Mouse (Mus musculus) forebrain, embryonic 11.5 days (tissue): ENCODE data around the gene 4930564D02Rik. TPM values are rescaled to one million over a fixed set of nuclear protein-coding genes. Genes with fewer than 3 reads are reported as not detected.

ENCODE experiments used
- ATAC-seq: fragments of 200-750 bp; cut with Nextera tagmentation; replicated peaks from 2 replicates; pipeline ENCODE4 v1.8.0; 2017; ENCODE audit warnings: moderate TSS enrichment; ENCODE audit not compliant: low FRiP score
- DNase-seq: peaks from one replicate; pipeline ENCODE4 v3.0.0-alpha.2; 2017; ENCODE audit warnings: low spot score
- H3K27ac ChIP-seq: fragments of 300-500 bp; sonication (generic); 2 replicates; pipeline ENCODE4 v1.5.1; 2014; ENCODE audit warnings: low read depth, low read length
- H3K27me3 ChIP-seq: fragments of 300-500 bp; sonication (generic); 2 replicates; pipeline ENCODE4 v1.6.1; 2014; ENCODE audit warnings: mild to moderate bottlenecking, low read length, mixed read lengths; ENCODE audit not compliant: control insufficient read depth, insufficient read depth
- H3K36me3 ChIP-seq: fragments of 300-500 bp; sonication (generic); 2 replicates; pipeline ENCODE4 v1.6.1; 2014; ENCODE audit warnings: mild to moderate bottlenecking, low read length, moderate library complexity, mixed read lengths; ENCODE audit not compliant: control insufficient read depth, insufficient read depth
- H3K4me1 ChIP-seq: fragments of 300-500 bp; sonication (generic); replicated peaks from 2 replicates; pipeline ENCODE4 v1.6.1; 2014; ENCODE audit warnings: low read length, mixed read lengths; ENCODE audit not compliant: control insufficient read depth, insufficient read depth
- H3K4me2 ChIP-seq: fragments of 300-500 bp; sonication (generic); 2 replicates; pipeline ENCODE4 v1.6.1; 2014; ENCODE audit warnings: low read depth, mild to moderate bottlenecking, low read length, moderate library complexity, mixed read lengths; ENCODE audit not compliant: severe bottlenecking
- H3K4me3 ChIP-seq: fragments of 300-500 bp; sonication (generic); 2 replicates; pipeline ENCODE4 v1.5.1; 2014; ENCODE audit warnings: low read depth, low read length
- H3K9ac ChIP-seq: fragments of 300-500 bp; sonication (generic); 2 replicates; pipeline ENCODE4 v1.6.1; 2014; ENCODE audit warnings: low read length
- H3K9me3 ChIP-seq: fragments of 300-500 bp; sonication (generic); 2 replicates; pipeline ENCODE4 v1.6.1; 2016; ENCODE audit warnings: low read length, mixed read lengths; ENCODE audit not compliant: control insufficient read depth
- WGBS: fragments of 180-500 bp; shearing (Covaris S2); extraction: QIAGEN DNeasy Blood & Tissue Kit; methylation state at CpG from one replicate; pipeline ENCODE4 v1.1.7; 2014; 5-methylcytosine and 5-hydroxymethylcytosine counted together
- polyA plus RNA-seq: library from polyadenylated mRNA; unstranded; fragments of >200 nt; fragmentation: Nextera tagmentation; extraction: Ambion mirVana; gene quantifications from 2 replicates; pipeline ENCODE4 v1.2.1, GENCODE M21; 2014

Gene 4930564D02Rik
- polyA plus RNA-seq: not detected in 2 replicates

DNA sequence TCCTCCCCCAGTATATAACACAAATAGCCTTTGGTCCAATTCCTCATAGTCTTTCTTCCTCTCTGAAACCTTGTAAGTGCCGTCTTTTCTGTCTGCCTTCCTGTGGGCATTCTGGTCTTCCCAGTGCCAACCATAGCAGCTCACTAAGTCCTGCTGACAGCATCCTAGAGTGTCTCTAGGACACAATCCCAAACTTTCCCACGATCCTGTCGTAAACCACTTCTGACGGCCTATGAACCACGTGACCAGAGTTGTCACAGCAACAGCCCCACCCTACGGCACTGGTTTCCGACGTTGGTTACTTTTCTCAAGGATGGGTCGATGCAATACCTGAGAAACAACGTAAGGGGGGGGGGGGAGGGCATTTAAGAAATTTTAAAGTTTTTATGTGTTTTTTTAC, at the start of gene 4930564D02Rik:
Gene 4930564D02Rik, plus strand, starts transcription at position 301 of the 400 bp plus-strand sequence.
- 88% methylated on average over 10 of the region's 10 CpGs for WGBS
- H3K9me3 ChIP-seq: no peaks in the 10 kb centered on the region

DNA sequence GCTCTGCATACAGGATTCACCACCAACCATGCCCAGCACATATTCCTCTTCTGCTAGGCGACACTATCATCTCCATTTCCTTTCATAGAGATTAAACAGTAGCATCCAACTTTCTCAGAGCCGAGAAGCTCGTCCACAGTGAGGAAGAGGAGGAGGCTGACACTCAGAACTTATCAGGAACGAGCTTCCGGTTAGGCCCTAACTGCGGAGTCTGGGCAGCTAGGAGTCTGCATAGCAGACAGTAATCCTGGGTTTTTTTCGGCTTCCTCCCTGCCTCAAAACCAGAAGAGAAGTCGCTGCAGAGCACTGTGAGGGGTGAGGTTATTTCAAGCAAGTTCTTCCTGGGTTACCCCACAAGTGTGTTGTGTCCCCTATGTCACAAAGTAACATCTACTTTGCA, 49.3 kb upstream of the 4930564D02Rik start:
- peaks cover 3% of the 10 kb centered on the region; the same call in 1 of the 2 replicates for H3K4me1 ChIP-seq
- no peaks in the 10 kb centered on the region for H3K9me3 ChIP-seq
- ATAC-seq (no peak), DNase-seq (no peak)
- WGBS: 90% methylated on average over 8 of the region's 8 CpGs
- H3K27me3 ChIP-seq: no peaks in the 10 kb centered on the region
- no peak overlapping the region for H3K9ac ChIP-seq
- no peak overlapping the region for H3K4me2 ChIP-seq
- H3K36me3 ChIP-seq: no peaks in the 10 kb centered on the region
- H3K4me3 ChIP-seq: no peak overlapping the region
- no peak overlapping the region for H3K27ac ChIP-seq

More for the DNA sequence above, at the start of gene 4930564D02Rik:
- DNase-seq (peak; percentile 27), ATAC-seq (no peak)
- no peaks in the 10 kb centered on the region for H3K27me3 ChIP-seq
- H3K27ac ChIP-seq: no peak within 1 kb of the TSS
- H3K4me1 ChIP-seq: no peaks in the 10 kb centered on the region
- H3K36me3 ChIP-seq: no peaks in the 10 kb centered on the region
- no peak within 1 kb of the TSS for H3K4me2 ChIP-seq
- H3K4me3 ChIP-seq: no peak within 1 kb of the TSS
- H3K9ac ChIP-seq: no peak within 1 kb of the TSS

DNA sequence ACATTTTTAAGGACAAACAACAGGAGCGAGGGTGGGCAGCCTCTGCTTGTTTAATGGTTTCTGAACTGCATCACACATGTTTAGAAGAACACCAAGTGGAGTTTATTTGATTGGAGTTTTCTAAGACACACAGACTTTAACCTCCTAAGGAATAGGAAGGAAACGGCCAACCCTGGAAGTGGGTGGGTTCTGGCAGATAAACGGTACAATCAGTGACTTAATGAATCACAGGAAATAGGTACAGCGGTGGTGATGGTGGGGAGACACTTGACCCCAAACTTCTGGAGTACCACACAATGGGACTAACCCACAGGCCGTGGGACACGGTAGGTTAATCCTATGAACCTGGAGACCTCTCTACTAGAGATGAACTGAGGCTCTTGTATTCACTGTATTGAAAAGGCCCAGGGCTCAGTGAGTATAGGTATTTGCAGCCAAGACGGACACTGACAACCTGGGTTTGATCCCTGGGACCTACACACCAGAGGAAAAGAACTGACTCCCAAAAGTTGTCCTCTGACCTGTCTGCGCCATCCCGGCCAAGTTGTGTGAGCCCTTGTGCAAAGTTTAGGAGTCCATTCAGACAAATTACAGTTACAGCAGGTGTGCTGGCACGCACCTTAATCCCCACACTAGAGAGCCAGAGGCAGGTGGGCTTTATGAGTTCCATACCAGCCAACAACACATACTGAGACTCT, 48.4 kb upstream of the 4930564D02Rik start:
- H3K4me3 ChIP-seq: no peak overlapping the region
- no peak overlapping the region for H3K4me2 ChIP-seq
- 86% methylated on average over 10 of the region's 10 CpGs for WGBS
- peaks cover 3% of the 10 kb centered on the region; the same call in 1 of the 2 replicates for H3K4me1 ChIP-seq
- H3K27me3 ChIP-seq: no peaks in the 10 kb centered on the region
- H3K36me3 ChIP-seq: no peaks in the 10 kb centered on the region
- no peaks in the 10 kb centered on the region for H3K9me3 ChIP-seq
- no peak overlapping the region for H3K9ac ChIP-seq
- no peak overlapping the region for H3K27ac ChIP-seq
- DNase-seq (no peak), ATAC-seq (no peak)

DNA sequence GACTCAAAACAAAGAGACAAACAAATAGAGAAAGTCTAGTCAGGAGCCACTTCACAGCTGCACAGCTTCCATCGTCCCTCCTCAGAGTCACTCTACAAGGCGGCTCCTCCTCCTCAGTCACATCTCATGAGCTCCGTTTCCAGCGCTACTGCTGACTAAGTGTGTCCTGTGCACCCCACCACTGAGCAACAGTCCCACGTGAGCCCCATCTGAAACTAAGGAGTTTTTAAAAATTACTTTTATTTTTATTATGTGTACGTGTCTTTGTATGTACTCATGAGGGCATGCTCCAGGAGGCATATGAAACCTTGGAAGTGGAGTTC, 47.9 kb upstream of the 4930564D02Rik start:
- DNase-seq (no peak), ATAC-seq (no peak)
- H3K27ac ChIP-seq: no peak overlapping the region
- no peaks in the 10 kb centered on the region for H3K36me3 ChIP-seq
- peaks cover 3% of the 10 kb centered on the region; the same call in 1 of the 2 replicates for H3K4me1 ChIP-seq
- H3K9ac ChIP-seq: no peak overlapping the region
- no peak overlapping the region for H3K4me2 ChIP-seq
- WGBS: 94% methylated on average over 6 of the region's 6 CpGs
- H3K27me3 ChIP-seq: no peaks in the 10 kb centered on the region
- H3K9me3 ChIP-seq: no peaks in the 10 kb centered on the region
- no peak overlapping the region for H3K4me3 ChIP-seq

DNA sequence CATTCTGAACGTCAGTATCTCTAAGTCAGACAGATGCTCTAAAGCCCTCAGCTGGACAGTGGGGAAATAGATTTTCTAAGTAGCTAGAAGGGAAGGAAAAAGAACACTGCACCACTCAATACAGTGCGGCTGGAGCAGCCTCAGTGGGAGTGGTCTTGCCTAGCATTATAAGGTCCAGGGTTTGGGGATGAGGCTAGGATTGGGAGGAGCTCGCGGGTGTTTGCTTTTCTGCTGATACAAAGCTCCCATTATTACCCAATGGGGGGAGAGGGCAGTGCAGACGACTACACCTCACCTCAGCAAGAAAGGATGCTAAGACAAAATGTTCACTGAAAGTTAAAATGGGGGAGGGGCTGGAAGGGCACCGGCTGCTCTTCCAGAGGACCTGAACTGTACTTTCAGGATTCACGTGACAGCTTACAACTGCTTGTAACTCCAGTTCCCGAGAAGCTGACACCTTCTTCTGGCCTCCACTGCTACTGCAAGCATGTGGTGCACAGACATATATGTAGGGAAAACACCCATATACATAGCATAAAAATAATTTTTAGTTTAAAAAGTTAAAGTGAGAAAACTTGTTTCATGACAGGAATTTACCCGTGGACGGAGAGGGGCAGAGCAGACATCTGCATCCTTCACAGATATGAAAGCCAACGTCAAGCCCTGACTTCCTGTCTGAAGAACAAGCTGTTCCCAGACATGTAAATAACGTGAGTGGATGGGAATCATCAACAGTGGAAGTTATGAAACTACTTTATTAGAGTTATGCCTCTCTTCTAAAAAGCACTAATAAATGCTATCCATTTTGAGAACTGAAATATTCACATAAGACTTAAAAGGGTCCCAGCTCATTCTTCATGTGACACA, 46.6 kb upstream of the 4930564D02Rik start:
- H3K4me3 ChIP-seq: no peak overlapping the region
- no peaks in the 10 kb centered on the region for H3K9me3 ChIP-seq
- DNase-seq (no peak), ATAC-seq (no peak)
- no peaks in the 10 kb centered on the region for H3K36me3 ChIP-seq
- no peaks in the 10 kb centered on the region for H3K27me3 ChIP-seq
- WGBS: 63% methylated on average over 12 of the region's 12 CpGs
- H3K4me1 ChIP-seq: peaks cover 3% of the 10 kb centered on the region; the same call in 1 of the 2 replicates
- no peak overlapping the region for H3K27ac ChIP-seq
- H3K4me2 ChIP-seq: no peak overlapping the region
- no peak overlapping the region for H3K9ac ChIP-seq

DNA sequence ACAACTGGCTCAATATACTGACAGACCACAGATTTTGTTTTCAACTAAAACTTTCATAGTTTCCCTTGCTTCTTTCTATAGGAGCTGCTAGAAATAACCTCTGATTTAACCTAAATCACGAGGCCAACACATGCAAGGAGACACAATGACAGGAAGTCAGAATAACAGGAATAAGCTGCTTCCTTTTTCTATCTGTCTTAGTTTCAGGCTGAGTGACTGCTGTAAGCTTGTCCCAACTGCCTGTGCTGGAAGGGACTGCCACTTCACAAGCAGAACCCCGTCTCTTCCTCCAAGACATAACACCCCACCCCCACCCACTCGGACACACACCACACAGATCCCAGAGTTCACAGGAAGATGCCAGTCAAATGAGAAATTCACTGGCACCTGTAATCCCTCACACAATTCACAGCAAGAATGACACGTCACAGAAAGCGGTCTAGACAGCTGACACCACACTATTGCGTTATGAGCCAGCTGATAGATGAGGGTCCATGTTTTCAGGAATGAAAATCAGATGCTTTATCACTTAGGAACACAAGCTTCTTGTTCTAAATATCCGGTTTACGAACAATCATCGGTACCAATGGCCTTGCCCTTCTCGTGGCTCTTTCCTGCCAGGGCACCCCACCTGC, 43.2 kb upstream of the 4930564D02Rik start:
- no peak overlapping the region for H3K9ac ChIP-seq
- 0 out of 2 replicates have a peak, but pooled peaks cover 3% of the 10 kb centered on the region for H3K4me1 ChIP-seq
- H3K9me3 ChIP-seq: no peaks in the 10 kb centered on the region
- H3K27me3 ChIP-seq: no peaks in the 10 kb centered on the region
- no peak overlapping the region for H3K4me2 ChIP-seq
- no peak overlapping the region for H3K27ac ChIP-seq
- DNase-seq: no peak
- 91% methylated on average over 10 of the region's 10 CpGs for WGBS
- no peaks in the 10 kb centered on the region for H3K36me3 ChIP-seq
- H3K4me3 ChIP-seq: no peak overlapping the region
- no peak for ATAC-seq

DNA sequence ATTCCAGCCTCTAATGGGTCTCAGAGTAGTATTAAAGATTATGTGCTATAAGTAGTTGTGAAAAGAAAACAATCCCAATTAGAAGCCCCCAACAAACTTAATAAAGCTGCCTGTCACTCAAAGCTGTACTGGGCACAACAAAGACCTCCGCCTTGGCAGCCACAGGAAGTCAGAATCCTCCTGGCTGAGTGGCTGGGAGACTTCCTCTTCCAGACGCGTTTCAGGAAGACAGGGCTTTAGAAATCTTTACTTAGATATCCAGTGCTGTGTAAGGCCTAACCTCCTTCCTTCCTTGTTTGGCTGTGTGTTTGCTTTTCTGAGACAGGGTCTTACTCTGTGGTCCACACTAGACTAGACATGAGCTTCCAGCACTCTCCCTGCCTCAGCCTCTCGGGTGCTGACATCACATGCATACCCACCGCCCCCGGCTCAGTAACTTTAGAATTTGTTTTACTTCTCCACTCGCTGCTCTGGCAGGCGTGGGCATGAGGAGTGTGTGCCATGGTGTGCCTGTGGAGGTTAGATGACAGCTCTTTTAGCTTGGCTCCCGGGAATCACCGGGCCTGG, 30.3 kb upstream of the 4930564D02Rik start:
- Histone ChIP-seq H3K27ac (no peak overlapping the region), H3K4me2 (no peak overlapping the region), H3K9ac (no peak overlapping the region), H3K4me1 (no peaks in the 10 kb centered on the region), H3K9me3 (no peaks in the 10 kb centered on the region), H3K27me3 (no peaks in the 10 kb centered on the region), H3K4me3 (no peak overlapping the region), H3K36me3 (peaks cover 10% of the 10 kb centered on the region; the same call in 1 of the 2 replicates)
- ATAC-seq: no peak
- 87% methylated on average over 10 of the region's 10 CpGs for WGBS
- no peak for DNase-seq

DNA sequence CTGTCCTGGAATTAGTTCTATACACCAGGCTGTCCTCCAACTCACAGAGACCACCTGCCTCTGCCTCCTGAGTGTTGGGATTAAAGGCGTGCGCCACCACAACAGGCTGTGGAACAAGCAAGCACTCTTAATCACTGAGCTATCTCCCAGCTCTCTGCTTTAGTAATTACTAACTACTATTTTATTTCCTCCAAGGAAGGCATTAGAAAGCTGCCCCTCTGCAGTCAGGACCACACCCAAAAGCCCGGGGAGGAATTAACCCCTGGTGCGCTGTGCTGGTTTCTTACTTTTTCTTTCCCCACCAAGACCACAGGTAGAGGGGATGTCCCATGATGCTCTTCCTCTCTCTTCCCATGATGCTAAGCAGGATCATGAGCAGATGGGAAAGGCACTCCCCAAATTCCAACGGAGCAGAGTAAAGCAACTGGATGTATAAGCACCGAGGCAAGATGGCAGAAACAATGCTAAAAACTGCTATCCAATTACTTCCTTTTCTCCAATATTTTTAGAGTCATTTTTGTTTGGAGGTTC, 29.3 kb upstream of the 4930564D02Rik start:
- WGBS: 93% methylated on average over 6 of the region's 6 CpGs
- Histone ChIP-seq H3K9ac (no peak overlapping the region), H3K4me2 (no peak overlapping the region), H3K27ac (no peak overlapping the region), H3K27me3 (no peaks in the 10 kb centered on the region), H3K9me3 (no peaks in the 10 kb centered on the region), H3K36me3 (peaks cover 5% of the 10 kb centered on the region; the same call in 1 of the 2 replicates), H3K4me3 (no peak overlapping the region), H3K4me1 (no peaks in the 10 kb centered on the region)
- ATAC-seq: no peak
- no peak for DNase-seq
